Mouse (Mus musculus) left cerebral cortex, adult 18-20 months (tissue): ENCODE measurements at regions not wholly inside any gene's neighbourhood (a gene's known extent, or its start where the extent isn't known, plus 50 kb on each side); places are given as distances from the start of the nearest gene placed in this dataset.

Source experiments
- DNase-seq, 2 experiments: peaks; one replicate each; pipeline ENCODE4 v3.0.0; 2021 to 2022; ENCODE audit warnings: low spot score in 2 of 2, mixed read lengths in 1 of 2

DNA sequence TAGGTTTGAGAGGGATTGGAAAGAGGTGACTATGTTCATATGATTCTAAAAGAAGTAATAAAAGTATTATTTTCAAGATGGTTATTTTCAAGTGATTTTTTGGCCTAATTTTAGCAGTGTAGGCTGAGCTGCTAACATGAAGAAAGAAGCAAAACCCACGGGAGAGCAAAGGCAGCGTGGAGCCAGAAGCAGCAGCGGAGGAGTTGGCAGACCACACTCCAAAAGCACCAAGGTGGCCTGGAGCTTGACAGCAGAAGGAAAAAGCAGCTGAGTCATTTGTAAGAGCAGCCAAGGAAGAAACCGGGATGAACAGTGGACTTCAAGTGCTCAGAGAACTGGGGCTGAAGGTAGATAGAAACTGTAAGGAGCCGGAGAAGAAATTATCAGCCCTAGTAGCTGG, 55.9 kb downstream of the Hdgfl1 start:
- DNase-seq, result peak; percentile 9 to 44

DNA sequence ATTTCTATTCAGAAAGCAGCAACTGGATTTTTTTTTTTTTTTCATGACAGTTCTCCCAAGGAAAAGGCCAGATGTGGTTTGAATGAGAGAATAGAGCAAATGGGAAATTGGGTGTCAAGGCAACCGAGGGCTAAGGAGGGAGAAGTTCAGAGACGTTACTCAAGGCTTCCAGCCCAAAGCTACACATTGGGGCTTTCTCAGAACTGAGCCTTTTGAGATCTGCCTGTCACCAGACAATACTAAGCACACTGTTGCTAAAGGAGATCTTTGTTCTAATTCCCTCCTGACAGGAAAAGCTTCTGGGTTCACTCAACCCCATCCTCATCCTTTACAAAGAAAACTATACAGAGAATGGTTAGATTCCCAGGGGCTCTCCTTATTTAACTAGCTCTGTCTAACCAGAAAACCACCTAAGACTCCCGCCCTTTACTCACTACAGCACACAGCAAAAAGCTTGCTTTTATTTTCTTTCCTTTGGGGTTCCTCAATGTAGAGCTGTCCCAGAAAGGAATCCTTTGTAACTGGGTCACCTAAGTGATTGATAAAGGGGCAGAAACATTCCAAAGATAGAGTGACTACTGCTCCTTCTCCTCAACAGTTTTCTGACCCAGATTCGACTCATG, 70.8 kb downstream of the Hdgfl1 start:
- no peak for DNase-seq

DNA sequence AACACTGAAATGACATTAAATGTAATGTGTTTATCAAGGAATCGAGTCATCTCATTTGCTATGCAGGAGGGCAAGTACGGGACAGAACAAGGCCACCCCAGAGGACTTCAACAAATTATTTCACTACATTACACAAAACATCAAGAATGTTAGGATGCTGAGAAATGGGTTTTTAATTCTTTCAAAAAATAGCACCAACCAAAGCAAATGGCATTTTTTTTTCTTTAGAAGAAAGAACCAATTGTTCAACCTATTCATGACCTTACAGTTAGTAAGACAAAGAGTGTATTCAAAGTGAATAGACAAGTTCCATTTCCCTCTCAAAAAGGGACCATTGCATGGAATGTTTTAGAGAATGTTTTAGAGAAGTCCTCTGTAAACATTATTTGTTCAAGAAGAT, 110.5 kb downstream of the Hdgfl1 start:
- DNase-seq, result no peak

DNA sequence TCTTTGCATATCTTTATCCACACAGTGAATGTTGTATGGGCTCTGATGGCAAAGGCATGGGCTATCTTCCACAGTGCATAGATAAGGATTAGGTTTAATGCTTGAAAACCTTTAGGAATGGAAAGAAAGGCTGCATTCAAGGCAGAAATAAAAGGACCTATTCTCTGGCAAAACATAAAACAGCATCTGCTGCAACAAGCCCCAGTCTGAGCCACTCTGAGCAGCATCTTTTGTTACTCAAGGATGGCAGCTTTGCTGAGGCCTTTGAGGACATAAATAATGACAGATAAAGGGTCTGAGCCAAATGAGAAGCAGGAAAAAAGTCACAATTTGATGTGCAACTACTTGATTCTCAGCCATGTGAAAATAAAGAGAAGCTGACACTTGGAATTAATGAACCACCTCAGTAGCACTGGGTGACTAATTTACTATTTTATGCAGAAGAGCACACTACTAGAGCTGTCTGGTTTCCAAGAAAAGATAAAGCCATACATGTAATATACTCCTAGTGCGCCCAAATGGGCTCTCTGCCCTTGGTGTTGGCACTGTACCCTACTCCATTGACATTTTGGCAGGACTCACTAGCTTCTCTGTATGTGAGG, 112.9 kb downstream of the Hdgfl1 start:
- DNase-seq, result peak in 1 of 2 experiments; percentile 1
